Mouse (Mus musculus): Measurements from ENCODE around the gene Ybx2. TPM values are rescaled to one million over a fixed set of nuclear protein-coding genes. Genes with fewer than 3 reads are reported as not detected.
"Not testable (repeated sequence)": the region's sequence is repeated elsewhere in the genome, so short reads cannot be mapped to it uniquely, and the experiment has no call there.

Ybx2 gene
- polyA plus RNA-seq, 1 experiment from 2014 or later: 0.42 TPM

- peak within 1 kb of the TSS; percentile 91 for H3K4me2 ChIP-seq (replicated peaks; ENCODE audit: low read depth)
- peak within 1 kb of the TSS; percentile 78 for H3K27ac ChIP-seq (ENCODE audit: low read depth, low read length)
- H3K27me3 ChIP-seq (replicated peaks; ENCODE audit: control insufficient read depth, insufficient read depth, low read length): no peaks in the 10 kb centered on the region
- peak; percentile 85 for ATAC-seq
- WGBS: 1% methylated on average over 61 of the region's 61 CpGs
- H3K9me3 ChIP-seq (ENCODE audit: control insufficient read depth): no peaks in the 10 kb centered on the region
- no peaks in the 10 kb centered on the region for H3K4me1 ChIP-seq (replicated peaks; ENCODE audit: control insufficient read depth, insufficient read depth, low read length)
- H3K4me3 ChIP-seq (ENCODE audit: low read depth, low read length): peak within 1 kb of the TSS; percentile 78
- peaks cover 80% of the 10 kb centered on the region for H3K36me3 ChIP-seq (ENCODE audit: control insufficient read depth, insufficient read depth)
- peak within 1 kb of the TSS; percentile 78 for H3K9ac ChIP-seq (ENCODE audit: low read depth, low read length)
- TF ChIP-seq CTCF (IDR thresholded peaks at IDR 0.05; ENCODE audit: low read depth): no peak
Measured at GRCm38 (mm10) chr11:69913554-69914371, 21.8 kb upstream of the Ybx2 start, which contains the start of gene Gps2. Gene Gps2 (plus strand): TSS chr11:69913888.

- H3K27ac ChIP-seq (ENCODE audit: low read depth, low read length): peak overlapping the region; percentile 78
- ATAC-seq: peak; percentile 11; the same call in 1 of the 2 replicates
- peak overlapping the region; percentile 78 for H3K9ac ChIP-seq (ENCODE audit: low read depth, low read length)
- 0% methylated on average over 17 of the region's 17 CpGs for WGBS
- H3K36me3 ChIP-seq (ENCODE audit: control insufficient read depth, insufficient read depth): peaks cover 78% of the 10 kb centered on the region
- TF ChIP-seq CTCF (IDR thresholded peaks at IDR 0.05; ENCODE audit: low read depth): no peak
- peak overlapping the region; percentile 78 for H3K4me3 ChIP-seq (ENCODE audit: low read depth, low read length)
- no peaks in the 10 kb centered on the region for H3K9me3 ChIP-seq (ENCODE audit: control insufficient read depth)
- no peaks in the 10 kb centered on the region for H3K27me3 ChIP-seq (replicated peaks; ENCODE audit: control insufficient read depth, insufficient read depth, low read length)
- 0 out of 2 replicates have a peak, but pooled peaks cover 3% of the 10 kb centered on the region for H3K4me1 ChIP-seq (replicated peaks; ENCODE audit: control insufficient read depth, insufficient read depth, low read length)
- H3K4me2 ChIP-seq (replicated peaks; ENCODE audit: low read depth): peak overlapping the region; percentile 91
Measured at GRCm38 (mm10) chr11:69914372-69914764, 21.2 kb upstream of the Ybx2 start.

GRCm38 (mm10) chr11:69914917-69915430 is 20.6 kb upstream of the Ybx2 start:
- Histone ChIP-seq H3K27me3 (replicated peaks; ENCODE audit: control insufficient read depth, insufficient read depth, low read length) (no peaks in the 10 kb centered on the region), H3K9ac (ENCODE audit: low read depth, low read length) (no peak overlapping the region; the same call in 1 of the 2 replicates), H3K27ac (ENCODE audit: low read depth, low read length) (no peak overlapping the region), H3K4me2 (replicated peaks; ENCODE audit: low read depth) (peak overlapping the region; percentile 91), H3K4me3 (ENCODE audit: low read depth, low read length) (peak overlapping the region; percentile 78), H3K36me3 (ENCODE audit: control insufficient read depth, insufficient read depth) (peaks cover 72% of the 10 kb centered on the region), H3K9me3 (ENCODE audit: control insufficient read depth) (no peaks in the 10 kb centered on the region), H3K4me1 (replicated peaks; ENCODE audit: control insufficient read depth, insufficient read depth, low read length) (0 out of 2 replicates have a peak, but pooled peaks cover 5% of the 10 kb centered on the region)
- 33% methylated on average over 9 of the region's 9 CpGs for WGBS
- ATAC-seq: no peak
- TF ChIP-seq CTCF (IDR thresholded peaks at IDR 0.05; ENCODE audit: low read depth): no peak

- Histone ChIP-seq H3K4me3 (ENCODE audit: low read depth, low read length) (no peak overlapping the region), H3K4me1 (replicated peaks; ENCODE audit: control insufficient read depth, insufficient read depth, low read length) (0 out of 2 replicates have a peak, but pooled peaks cover 5% of the 10 kb centered on the region), H3K9me3 (ENCODE audit: control insufficient read depth) (no peaks in the 10 kb centered on the region), H3K36me3 (ENCODE audit: control insufficient read depth, insufficient read depth) (peaks cover 62% of the 10 kb centered on the region), H3K27me3 (replicated peaks; ENCODE audit: control insufficient read depth, insufficient read depth, low read length) (no peaks in the 10 kb centered on the region), H3K9ac (ENCODE audit: low read depth, low read length) (no peak overlapping the region), H3K4me2 (replicated peaks; ENCODE audit: low read depth) (0 out of 2 replicates have a peak overlapping the region, but pooled peaks have one; percentile 91), H3K27ac (ENCODE audit: low read depth, low read length) (no peak overlapping the region)
- no peak for ATAC-seq
- WGBS: 59% methylated on average over 5 of the region's 5 CpGs
- TF ChIP-seq CTCF (IDR thresholded peaks at IDR 0.05; ENCODE audit: low read depth): no peak
Measured at GRCm38 (mm10) chr11:69915667-69916627, 19.6 kb upstream of the Ybx2 start.

GRCm38 (mm10) chr11:69916652-69917378 is 18.8 kb upstream of the Ybx2 start:
- 59% methylated on average over 7 of the region's 7 CpGs for WGBS
- not testable (repeated sequence) for ATAC-seq; H3K4me1 ChIP-seq (replicated peaks; ENCODE audit: control insufficient read depth, insufficient read depth, low read length); H3K4me2 ChIP-seq (replicated peaks; ENCODE audit: low read depth); H3K4me3 ChIP-seq (ENCODE audit: low read depth, low read length); H3K9me3 ChIP-seq (ENCODE audit: control insufficient read depth); H3K27me3 ChIP-seq (replicated peaks; ENCODE audit: control insufficient read depth, insufficient read depth, low read length); H3K9ac ChIP-seq (ENCODE audit: low read depth, low read length); H3K27ac ChIP-seq (ENCODE audit: low read depth, low read length)
- H3K36me3 ChIP-seq (ENCODE audit: control insufficient read depth, insufficient read depth): peaks cover 53% of the 10 kb centered on the region
